Mouse (Mus musculus) CD4-positive, CD25-positive, alpha-beta regulatory T cell, adult 2 months (primary cell): Measurements from ENCODE around the gene Mbd3l2.
"Not testable (repeated sequence)": the region's sequence is repeated elsewhere in the genome, so short reads cannot be mapped to it uniquely, and the experiment has no call there.

Source experiments
- DNase-seq: peaks from one replicate; pipeline ENCODE4 v3.0.0-alpha.2; 2012; ENCODE audit warnings: low read depth, low spot score

Mbd3l2 gene

DNA sequence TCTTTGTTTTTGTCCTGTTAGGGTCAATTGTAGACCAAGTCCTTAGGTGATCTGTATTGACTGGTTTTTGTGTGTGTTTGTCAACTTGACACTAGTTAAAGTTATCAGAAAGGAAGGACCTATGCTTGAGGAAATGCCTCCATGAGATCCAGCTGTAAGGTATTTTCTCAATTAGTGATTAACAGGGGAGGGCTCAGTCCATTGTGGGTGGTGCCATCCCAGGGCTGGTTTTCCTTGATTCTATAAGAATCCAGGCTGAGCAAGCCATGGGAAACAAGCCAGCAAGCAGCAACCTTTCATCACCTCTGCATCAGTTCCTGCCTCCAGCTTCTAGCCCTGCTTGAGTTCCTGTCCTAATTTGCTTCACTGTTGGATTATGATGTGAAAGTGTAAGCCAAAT lies at the start of gene Mbd3l2:
Gene Mbd3l2 (plus strand): TSS at position 301 of the 400 bp plus-strand sequence.
- DNase-seq: no peak

GRCm38 (mm10) chr9:18385782-18386181 lies 44.7 kb upstream of the Mbd3l2 start:
- DNase-seq: no peak

GRCm38 (mm10) chr9:18399629-18400028 lies 30.8 kb upstream of the Mbd3l2 start:
- DNase-seq: no peak

DNA sequence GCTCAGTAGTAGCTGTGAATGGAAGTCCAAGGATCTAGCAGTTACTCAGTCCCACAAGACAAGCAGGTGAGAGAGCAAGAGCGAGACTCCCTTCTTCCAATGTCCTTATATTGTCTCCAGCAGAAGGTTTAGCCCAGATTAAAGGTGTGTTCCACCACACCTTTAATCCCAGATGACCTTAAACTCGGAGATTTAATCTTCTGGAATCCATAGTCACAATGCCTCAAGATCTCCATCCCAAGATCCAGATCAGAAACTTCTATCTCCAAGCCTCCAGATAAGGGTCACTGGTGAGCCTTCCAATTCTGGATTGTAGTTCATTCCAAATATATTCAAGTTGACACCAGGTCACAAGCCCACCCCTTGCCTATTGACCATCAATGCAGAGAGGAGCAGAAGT lies 27.6 kb upstream of the Mbd3l2 start, which contains the start of gene Naalad2:
Gene Naalad2 (minus strand): TSS at position 101 of the 400 bp plus-strand sequence.
- DNase-seq: not testable (repeated sequence)

GRCm38 (mm10) chr9:18404118-18404517 lies 26.3 kb upstream of the Mbd3l2 start, which contains the start of gene Ubtfl1:
Gene Ubtfl1, plus strand, starts transcription at chr9:18404418.
- no peak for DNase-seq

DNA sequence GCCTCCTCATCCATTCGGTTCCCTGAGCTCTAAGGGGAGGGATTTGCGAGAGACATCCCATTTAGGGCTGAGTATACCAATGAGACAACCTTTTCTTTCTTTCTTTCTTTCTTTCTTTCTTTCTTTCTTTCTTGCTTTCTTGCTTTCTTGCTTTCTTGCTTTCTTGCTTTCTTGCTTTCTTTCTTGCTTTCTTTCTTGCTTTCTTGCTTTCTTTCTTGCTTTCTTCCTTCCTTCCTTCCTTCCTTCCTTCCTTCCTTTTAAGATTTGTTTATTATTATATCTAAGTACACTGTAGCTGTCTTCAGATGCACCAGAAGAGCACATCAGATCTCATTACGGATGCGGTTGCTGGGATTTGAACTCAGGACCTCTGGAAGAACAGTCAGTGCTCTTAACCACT lies 18.1 kb upstream of the Mbd3l2 start:
- not testable (repeated sequence) for DNase-seq

DNA sequence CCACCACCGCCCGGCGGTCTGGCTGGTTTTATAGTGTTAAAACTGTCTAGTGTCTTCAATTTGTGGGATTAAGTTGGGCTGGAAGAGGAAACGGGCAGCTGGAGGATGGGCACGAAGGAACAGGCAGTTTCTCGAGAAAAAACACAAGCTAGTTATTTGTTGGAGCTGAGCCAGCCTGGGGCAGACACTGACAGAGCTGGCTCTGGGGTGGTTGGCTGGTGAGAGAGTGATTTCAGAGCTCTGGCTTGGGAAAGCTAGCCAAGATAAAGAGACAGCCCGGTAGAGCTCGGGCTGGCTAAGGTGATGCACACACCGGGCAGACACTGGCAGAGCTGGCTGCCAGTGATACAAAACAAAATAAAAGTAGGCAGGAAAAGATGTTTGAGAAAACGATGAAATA lies 1.2 kb downstream of the Mbd3l2 start:
- DNase-seq: no peak

GRCm38 (mm10) chr9:18456520-18456919 lies 26.1 kb downstream of the Mbd3l2 start:
- no peak for DNase-seq

- no peak for DNase-seq
These were observed 36.9 kb downstream of the Mbd3l2 start for GRCm38 (mm10) chr9:18467350-18467749.

DNA sequence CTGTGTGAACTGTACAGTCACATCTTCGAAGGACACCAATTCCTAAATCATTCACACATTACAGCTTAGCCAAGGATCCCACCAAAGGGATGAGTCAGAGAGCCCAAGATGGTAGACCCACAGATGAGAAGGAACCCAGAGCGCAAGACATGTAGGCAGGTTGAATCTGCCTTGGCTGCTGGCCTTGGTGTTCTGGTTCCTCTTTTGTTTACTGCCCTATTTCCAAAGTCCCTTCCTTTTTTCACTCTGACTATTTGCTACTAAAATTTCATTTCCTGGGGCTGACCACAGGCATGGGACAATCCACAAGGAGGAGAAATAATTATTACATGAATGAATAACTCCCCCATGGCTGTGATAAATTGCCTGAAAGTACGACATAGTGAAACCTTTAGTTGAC lies 37.6 kb downstream of the Mbd3l2 start:
- no peak for DNase-seq

DNA sequence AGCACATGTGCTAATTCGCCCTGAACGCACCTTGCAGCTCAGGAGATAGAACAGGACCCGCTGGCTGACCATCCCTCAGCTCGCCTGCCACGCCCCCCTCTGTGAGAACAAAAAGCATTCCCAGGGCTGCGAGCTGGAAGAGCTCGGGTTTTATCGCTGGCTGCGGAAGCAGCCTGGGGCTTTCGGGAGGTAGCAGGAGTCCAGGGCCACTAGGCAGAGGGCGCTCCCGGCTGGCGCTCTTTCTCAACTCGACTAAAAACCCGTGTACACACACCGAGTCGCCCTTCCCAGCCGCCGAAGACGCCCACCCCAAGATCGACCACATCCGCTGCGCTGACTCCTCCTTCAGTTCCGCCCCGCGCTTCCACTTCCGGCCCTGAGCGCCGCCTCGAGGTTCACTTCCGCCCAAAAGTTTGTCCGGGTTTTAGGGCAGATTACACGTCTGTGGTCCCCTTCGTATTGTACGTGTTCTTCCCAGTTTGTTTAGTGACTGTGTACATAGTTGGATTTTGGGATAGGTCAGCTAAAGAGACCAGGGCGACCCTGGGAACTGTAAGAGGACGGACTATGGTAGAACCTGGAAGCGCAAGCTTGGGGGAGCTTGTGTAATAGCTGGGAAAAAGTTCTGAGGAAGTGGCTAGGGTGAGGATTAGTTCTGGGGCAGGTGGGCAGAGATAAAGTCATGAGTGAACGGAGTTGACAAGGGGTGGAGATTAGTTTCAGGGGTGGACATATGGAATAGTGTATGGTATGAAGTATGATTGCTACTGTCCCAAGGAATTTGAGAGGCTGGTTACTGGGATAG lies 43.1 kb downstream of the Mbd3l2 start:
- peak; percentile 88 for DNase-seq

- DNase-seq: no peak
These were observed 47.7 kb downstream of the Mbd3l2 start, which contains the start of the genes Zfp558 and Mbd3l1 for GRCm38 (mm10) chr9:18478168-18478567. Gene Zfp558, minus strand, starts transcription at chr9:18478268. Gene Mbd3l1, plus strand, starts transcription at chr9:18478359.
